Mouse (Mus musculus): Measurements from ENCODE around the gene Ebf4.

DNA sequence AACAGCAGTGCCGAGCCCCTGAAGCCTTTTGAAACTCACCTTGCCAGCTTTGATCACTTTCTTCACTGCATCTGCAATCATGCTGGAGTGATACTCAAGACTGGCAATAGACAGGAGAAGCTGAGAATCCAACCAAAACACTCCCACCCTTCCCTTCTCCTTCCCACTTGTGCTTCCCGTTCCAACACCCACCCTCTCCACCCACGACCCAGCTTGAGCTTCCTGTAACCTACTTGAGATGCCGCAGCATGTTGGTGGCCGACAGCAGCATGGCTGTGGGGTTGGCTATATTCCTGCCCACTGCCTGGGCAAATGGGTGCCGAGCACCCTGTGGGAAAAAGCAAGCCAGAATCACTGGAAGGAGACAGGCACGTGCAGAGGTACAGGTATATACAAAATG lies 14.7 kb upstream of the Ebf4 start:
- no peak for TF ChIP-seq POLR2A (IDR thresholded peaks at IDR 0.05; ENCODE audit: borderline replicate concordance, low read depth, low read length)
- no peak for TF ChIP-seq CTCF (IDR thresholded peaks at IDR 0.05; ENCODE audit: low read depth, low read length)

Data from bone marrow macrophage, adult 2 months (primary cell).